Mouse (Mus musculus): ENCODE data around the gene Fthl17e. TPM values are rescaled to one million over a fixed set of nuclear protein-coding genes. Genes with fewer than 3 reads are reported as not detected.
"Not testable (repeated sequence)": the region's sequence is repeated elsewhere in the genome, so short reads cannot be mapped to it uniquely, and the experiment has no call there.

Gene Fthl17e
- not detected in 2 replicates for total RNA-seq (2014; rRNA removed; ENCODE audit: low replicate concordance)
- polyA plus RNA-seq (2015; fragmentation: Nextera tagmentation; extraction: Ambion mirVana) = not detected in 2 replicates

GRCm38 (mm10) chrX:9033193-9033592 lies at the start of gene Fthl17e:
Gene Fthl17e (plus strand): TSS chrX:9033493.
- not testable (repeated sequence) for DNase-seq (ENCODE audit: low spot score); H3K4me1 ChIP-seq (ENCODE audit: control insufficient read depth, insufficient read depth); H3K4me2 ChIP-seq (ENCODE audit: low read depth, low read length); H3K4me3 ChIP-seq (ENCODE audit: low read depth, low read length); H3K27ac ChIP-seq (ENCODE audit: low read depth); H3K36me3 ChIP-seq (replicated peaks; ENCODE audit: control insufficient read depth, insufficient read depth, low read length); H3K27me3 ChIP-seq (ENCODE audit: control insufficient read depth, insufficient read depth, low read length); ATAC-seq (ENCODE audit: insufficient read depth, low read depth); H3K9me3 ChIP-seq (replicated peaks; ENCODE audit: control insufficient read depth, low read length); H3K9ac ChIP-seq (replicated peaks; ENCODE audit: low read depth, low read length)
- no CpG with 5 or more reads among the region's 10 CpGs for WGBS

GRCm38 (mm10) chrX:8986655-8987054 lies 46.6 kb upstream of the Fthl17e start, which contains the start of gene Fthl17d:
Gene Fthl17d (minus strand): TSS chrX:8986755.
- ATAC-seq (ENCODE audit: insufficient read depth, low read depth); DNase-seq (ENCODE audit: low spot score); H3K27ac ChIP-seq (ENCODE audit: low read depth); H3K9me3 ChIP-seq (replicated peaks; ENCODE audit: control insufficient read depth, low read length); H3K4me1 ChIP-seq (ENCODE audit: control insufficient read depth, insufficient read depth); H3K27me3 ChIP-seq (ENCODE audit: control insufficient read depth, insufficient read depth, low read length); H3K4me2 ChIP-seq (ENCODE audit: low read depth, low read length); H3K4me3 ChIP-seq (ENCODE audit: low read depth, low read length); H3K9ac ChIP-seq (replicated peaks; ENCODE audit: low read depth, low read length); H3K36me3 ChIP-seq (replicated peaks; ENCODE audit: control insufficient read depth, insufficient read depth, low read length): not testable (repeated sequence)
- no CpG with 5 or more reads among the region's 9 CpGs for WGBS

DNA sequence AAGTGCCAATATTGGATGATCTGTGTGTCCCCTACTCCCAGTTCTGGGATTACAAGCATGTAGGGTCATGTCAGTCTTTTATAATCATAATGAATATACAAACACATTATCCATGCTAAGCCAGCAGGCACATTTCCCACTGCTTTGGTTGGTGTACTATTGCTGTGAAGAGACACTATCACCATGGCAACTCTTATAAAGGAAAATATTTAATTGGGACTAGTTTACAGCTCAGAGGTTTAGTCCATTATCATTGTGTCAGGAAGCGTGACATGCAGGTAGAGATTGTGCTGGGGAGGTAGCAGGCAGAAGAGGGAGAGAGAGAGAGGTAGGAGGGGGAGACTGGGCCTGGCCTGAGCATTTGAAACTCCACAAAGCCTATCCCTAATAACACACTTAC lies 17.2 kb upstream of the Fthl17e start:
- 29% methylated on average over 1 of the region's 1 CpGs for WGBS
- no peak for ATAC-seq (ENCODE audit: insufficient read depth, low read depth)

DNA sequence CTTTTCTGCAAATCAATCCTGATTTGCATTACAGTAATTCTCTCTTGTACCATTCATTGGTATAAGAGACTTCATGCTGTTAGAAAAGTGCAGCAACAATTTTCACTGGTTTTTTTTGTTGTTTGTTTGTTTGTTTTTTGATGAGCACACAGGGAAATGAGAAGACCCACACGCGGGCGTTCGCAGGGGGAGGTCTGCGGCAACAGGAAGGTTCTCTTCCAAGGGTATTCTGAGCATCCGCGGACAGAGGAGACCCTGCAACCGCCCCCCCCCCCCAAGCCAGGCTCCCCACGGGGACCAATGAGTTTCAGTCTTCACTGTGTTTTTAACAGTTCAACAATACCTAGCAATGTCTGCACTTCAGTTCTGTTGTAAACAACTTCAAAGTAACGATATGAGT lies 13.8 kb upstream of the Fthl17e start:
- ATAC-seq (ENCODE audit: insufficient read depth, low read depth) (no peak), DNase-seq (ENCODE audit: low spot score) (no peak)
- Histone ChIP-seq H3K4me3 (ENCODE audit: low read depth, low read length) (no peak overlapping the region), H3K4me2 (ENCODE audit: low read depth, low read length) (no peak overlapping the region), H3K27me3 (ENCODE audit: control insufficient read depth, insufficient read depth, low read length) (no peaks in the 10 kb centered on the region), H3K9ac (replicated peaks; ENCODE audit: low read depth, low read length) (no peak overlapping the region), H3K4me1 (ENCODE audit: control insufficient read depth, insufficient read depth) (no peaks in the 10 kb centered on the region), H3K27ac (ENCODE audit: low read depth) (no peak overlapping the region), H3K36me3 (replicated peaks; ENCODE audit: control insufficient read depth, insufficient read depth, low read length) (no peaks in the 10 kb centered on the region), H3K9me3 (replicated peaks; ENCODE audit: control insufficient read depth, low read length) (no peaks in the 10 kb centered on the region)
- TF ChIP-seq CTCF (IDR thresholded peaks at IDR 0.05; ENCODE audit: low read depth) = no peak
- no peak for TF ChIP-seq EP300 (IDR thresholded peaks at IDR 0.05; ENCODE audit: low read depth)
- WGBS = 45% methylated on average over 10 of the region's 10 CpGs

More for the DNA sequence above, 17.2 kb upstream of the Fthl17e start:
- H3K27ac ChIP-seq (ENCODE audit: low read depth) = no peak overlapping the region
- no peak overlapping the region for H3K4me2 ChIP-seq (ENCODE audit: low read depth, low read length)
- no peak for DNase-seq (ENCODE audit: low spot score)
- no peaks in the 10 kb centered on the region for H3K27me3 ChIP-seq (ENCODE audit: control insufficient read depth, insufficient read depth, low read length)
- H3K4me1 ChIP-seq (ENCODE audit: control insufficient read depth, insufficient read depth) = no peaks in the 10 kb centered on the region
- no peaks in the 10 kb centered on the region for H3K36me3 ChIP-seq (replicated peaks; ENCODE audit: control insufficient read depth, insufficient read depth, low read length)
- H3K9me3 ChIP-seq (replicated peaks; ENCODE audit: control insufficient read depth, low read length) = no peaks in the 10 kb centered on the region
- no peak overlapping the region for H3K4me3 ChIP-seq (ENCODE audit: low read depth, low read length)
- no peak for TF ChIP-seq EP300 (IDR thresholded peaks at IDR 0.05; ENCODE audit: low read depth)
- TF ChIP-seq CTCF (IDR thresholded peaks at IDR 0.05; ENCODE audit: low read depth) = no peak
- H3K9ac ChIP-seq (replicated peaks; ENCODE audit: low read depth, low read length) = no peak overlapping the region

DNA sequence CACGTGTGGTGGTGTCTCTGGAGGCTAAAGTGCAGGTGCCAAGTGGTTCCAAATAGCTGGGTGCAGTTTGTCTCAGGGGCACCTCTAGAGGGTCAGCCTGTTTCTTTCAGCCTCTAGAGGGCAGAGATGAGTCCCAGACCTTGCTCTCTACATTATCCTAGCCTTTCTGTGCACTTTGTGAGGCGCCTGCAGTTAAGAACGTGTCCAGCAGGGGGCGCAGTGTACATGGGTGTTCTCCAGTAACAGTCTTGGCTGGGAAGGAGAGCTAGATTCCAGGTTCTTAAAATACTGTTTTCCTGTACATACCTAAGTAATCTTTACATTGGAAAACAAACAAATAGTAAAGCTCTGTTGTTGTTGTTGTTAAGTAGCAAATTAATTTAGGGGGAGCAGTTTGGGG lies 8.3 kb downstream of the Fthl17e start:
- not testable (repeated sequence) for H3K4me2 ChIP-seq (ENCODE audit: low read depth, low read length); H3K27ac ChIP-seq (ENCODE audit: low read depth); H3K4me1 ChIP-seq (ENCODE audit: control insufficient read depth, insufficient read depth); H3K4me3 ChIP-seq (ENCODE audit: low read depth, low read length); H3K9me3 ChIP-seq (replicated peaks; ENCODE audit: control insufficient read depth, low read length); H3K36me3 ChIP-seq (replicated peaks; ENCODE audit: control insufficient read depth, insufficient read depth, low read length); DNase-seq (ENCODE audit: low spot score); ATAC-seq (ENCODE audit: insufficient read depth, low read depth); H3K27me3 ChIP-seq (ENCODE audit: control insufficient read depth, insufficient read depth, low read length); H3K9ac ChIP-seq (replicated peaks; ENCODE audit: low read depth, low read length)
- 45% methylated on average over 3 of the region's 4 CpGs for WGBS

GRCm38 (mm10) chrX:9060952-9061351 lies 27.7 kb downstream of the Fthl17e start:
- not testable (repeated sequence) for H3K36me3 ChIP-seq (replicated peaks; ENCODE audit: control insufficient read depth, insufficient read depth, low read length); H3K4me1 ChIP-seq (ENCODE audit: control insufficient read depth, insufficient read depth); H3K9me3 ChIP-seq (replicated peaks; ENCODE audit: control insufficient read depth, low read length); DNase-seq (ENCODE audit: low spot score); H3K9ac ChIP-seq (replicated peaks; ENCODE audit: low read depth, low read length); ATAC-seq (ENCODE audit: insufficient read depth, low read depth); H3K27ac ChIP-seq (ENCODE audit: low read depth); H3K4me2 ChIP-seq (ENCODE audit: low read depth, low read length); H3K27me3 ChIP-seq (ENCODE audit: control insufficient read depth, insufficient read depth, low read length); H3K4me3 ChIP-seq (ENCODE audit: low read depth, low read length)
- peak; percentile 18 for TF ChIP-seq CTCF (IDR thresholded peaks at IDR 0.05; ENCODE audit: low read depth)
- WGBS = 12% methylated on average over 6 of the region's 9 CpGs

Data from heart, postnatal 0 days (tissue).